Mouse (Mus musculus) E14TG2a.4 (cell line): ENCODE data around the gene Ribc1.

Experiments
- CTCF ChIP-seq: conservative IDR thresholded peaks from 2 replicates; pipeline ENCODE4 v1.5.1; 2014; ENCODE audit warnings: low read length
- POU5F1 ChIP-seq: IDR thresholded peaks from 2 replicates; pipeline ENCODE4 v1.6.1; 2014; ENCODE audit warnings: low read length, borderline replicate concordance

DNA sequence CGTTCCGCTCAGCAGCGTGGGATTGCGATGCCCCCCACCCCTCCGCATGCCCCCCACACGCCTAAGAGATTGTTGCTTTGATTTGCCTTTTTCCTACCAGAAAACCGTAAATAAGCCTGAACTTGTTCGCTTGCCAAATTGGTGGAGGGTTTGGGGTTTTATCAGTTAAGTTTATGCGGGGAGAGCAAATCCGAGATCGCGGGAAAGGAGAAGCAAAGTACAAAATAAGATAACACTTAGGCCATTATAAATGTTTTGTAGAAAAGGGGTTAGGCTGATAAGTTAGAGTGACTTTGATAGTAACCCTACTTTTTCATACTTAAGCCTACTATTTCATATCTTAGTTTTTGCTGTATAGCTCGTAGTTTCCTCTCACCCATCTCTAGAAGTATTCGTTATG, 1.1 kb upstream of the Ribc1 start:
- TF ChIP-seq CTCF (no peak), POU5F1 (no peak)
